Mouse (Mus musculus): ENCODE measurements around the gene Tyms.

GRCm38 (mm10) chr5:30107611-30108041 is 34.2 kb upstream of the Tyms start:
- no peak for TF ChIP-seq EP300 (IDR thresholded peaks at IDR 0.05; ENCODE audit: low read depth)
- TF ChIP-seq CTCF (IDR thresholded peaks at IDR 0.05; ENCODE audit: low read depth), result no peak
